Mouse (Mus musculus): ENCODE measurements around the gene Krtap17-1.

Krtap17-1 gene

GRCm38 (mm10) chr11:99993620-99994383, at the start of gene Krtap17-1:
Gene Krtap17-1 (minus strand): TSS chr11:99993994.
- no peak for DNase-seq (ENCODE audit: low read depth, low spot score)

GRCm38 (mm10) chr11:100041454-100041853, 47.7 kb upstream of the Krtap17-1 start, which contains the start of gene Krt34:
Gene Krt34 (minus strand): TSS chr11:100041554.
- DNase-seq (ENCODE audit: low read depth, low spot score): no peak

GRCm38 (mm10) chr11:100029768-100030167, 36.0 kb upstream of the Krtap17-1 start, which contains the start of gene Krt33b:
Gene Krt33b (minus strand): TSS chr11:100029868.
- no peak for DNase-seq (ENCODE audit: low read depth, low spot score)

GRCm38 (mm10) chr11:100021438-100021837, 27.6 kb upstream of the Krtap17-1 start:
- no peak for DNase-seq (ENCODE audit: low read depth, low spot score)

GRCm38 (mm10) chr11:100019466-100019865, 25.7 kb upstream of the Krtap17-1 start:
- no peak for DNase-seq (ENCODE audit: low read depth, low spot score)

- no peak for DNase-seq (ENCODE audit: low read depth, low spot score)
These were observed 22.3 kb upstream of the Krtap17-1 start, which contains the start of gene Krt33a for GRCm38 (mm10) chr11:100016112-100016511. Gene Krt33a (minus strand): TSS chr11:100016212.

GRCm38 (mm10) chr11:100013691-100014171, 19.9 kb upstream of the Krtap17-1 start:
- DNase-seq (ENCODE audit: low read depth, low spot score): no peak

- DNase-seq (ENCODE audit: low read depth, low spot score): no peak
These were observed 16.9 kb upstream of the Krtap17-1 start for GRCm38 (mm10) chr11:100010682-100011081.

- no peak for DNase-seq (ENCODE audit: low read depth, low spot score)
These were observed 14.5 kb upstream of the Krtap17-1 start for GRCm38 (mm10) chr11:100008336-100008735.

- no peak for DNase-seq (ENCODE audit: low read depth, low spot score)
These were observed 12.8 kb upstream of the Krtap17-1 start for GRCm38 (mm10) chr11:100006624-100007023.

GRCm38 (mm10) chr11:100005905-100006304, 12.1 kb upstream of the Krtap17-1 start:
- DNase-seq (ENCODE audit: low read depth, low spot score): no peak

- DNase-seq (ENCODE audit: low read depth, low spot score): no peak
These were observed 11.1 kb upstream of the Krtap17-1 start for GRCm38 (mm10) chr11:100004846-100005245.

GRCm38 (mm10) chr11:99999091-99999490, 5.3 kb upstream of the Krtap17-1 start:
- DNase-seq (ENCODE audit: low read depth, low spot score): no peak

- no peak for DNase-seq (ENCODE audit: low read depth, low spot score)
These were observed 529 bp upstream of the Krtap17-1 start for GRCm38 (mm10) chr11:99994384-99994661.

- DNase-seq (ENCODE audit: low read depth, low spot score): no peak
These were observed 3.2 kb downstream of the Krtap17-1 start for GRCm38 (mm10) chr11:99990571-99990970.

GRCm38 (mm10) chr11:99989881-99990405, 3.9 kb downstream of the Krtap17-1 start:
- DNase-seq (ENCODE audit: low read depth, low spot score): no peak

GRCm38 (mm10) chr11:99988530-99988929, 5.3 kb downstream of the Krtap17-1 start:
- DNase-seq (ENCODE audit: low read depth, low spot score): no peak

GRCm38 (mm10) chr11:99986180-99986647, 7.6 kb downstream of the Krtap17-1 start, which contains the start of gene Krtap16-1:
Gene Krtap16-1 (minus strand): TSS chr11:99986597.
- no peak for DNase-seq (ENCODE audit: low read depth, low spot score)

- peak; percentile 20 for DNase-seq (ENCODE audit: low read depth, low spot score)
These were observed 8.3 kb downstream of the Krtap17-1 start for GRCm38 (mm10) chr11:99985291-99986092.

GRCm38 (mm10) chr11:99983442-99983841, 10.4 kb downstream of the Krtap17-1 start:
- no peak for DNase-seq (ENCODE audit: low read depth, low spot score)

GRCm38 (mm10) chr11:99982731-99983130, 11.1 kb downstream of the Krtap17-1 start:
- no peak for DNase-seq (ENCODE audit: low read depth, low spot score)

- DNase-seq (ENCODE audit: low read depth, low spot score): no peak
These were observed 14.8 kb downstream of the Krtap17-1 start, which contains the start of gene Krtap29-1 for GRCm38 (mm10) chr11:99978953-99979352. Gene Krtap29-1 (minus strand): TSS chr11:99979053.

Measured in retina, adult 2 months (tissue).